ENCODE assay signal across 10 mouse cellular contexts in genomic region chr2:65896542-65896941, GRCm38 (mm10). TPM values are rescaled to one million over a fixed set of nuclear protein-coding genes. Genes with fewer than 3 reads are reported as not detected.
DNase-seq lines count a peak whose midpoint lies in the region; ATAC-seq and TF ChIP-seq lines count a peak whose summit lies in the region.
"Had no signal": no experiment of that assay in that cellular context is flagged by ENCODE, and none has a peak within 500 bp of the region (broad histone marks: within the 10 kb centered on the region; RNA-seq: fewer than 3 reads in every experiment).

No protein-coding gene starts in this region.

- 13% methylated on average over 5 of the region's 5 CpGs for WGBS in lung, embryonic 14.5 days
- WGBS in forebrain, embryonic 15.5 days = 10% methylated on average over 5 of the region's 5 CpGs

- no peaks in the 10 kb centered on the region for H3K9me3 ChIP-seq in lung, embryonic 14.5 days (ENCODE audit: low read depth, low read length)
- no peaks in the 10 kb centered on the region for H3K9me3 ChIP-seq in forebrain, embryonic 15.5 days
- H3K9me3 ChIP-seq: embryonic facial prominence, embryonic 13.5 days; limb, embryonic 15.5 days had no signal

- H3K4me1 ChIP-seq in lung, embryonic 14.5 days (ENCODE audit: insufficient read depth) = no peaks in the 10 kb centered on the region
- H3K4me1 ChIP-seq in forebrain, embryonic 15.5 days = peaks cover 13% of the 10 kb centered on the region
- H3K4me1 ChIP-seq: embryonic facial prominence, embryonic 13.5 days; limb, embryonic 15.5 days had no signal

- H3K27ac ChIP-seq in lung, embryonic 14.5 days (ENCODE audit: low read depth) = no peak overlapping the region
- H3K27ac ChIP-seq in forebrain, embryonic 15.5 days (replicated peaks) = 0 out of 2 replicates have a peak overlapping the region, but pooled peaks have one; percentile 5
- H3K27ac ChIP-seq: embryonic facial prominence, embryonic 13.5 days; limb, embryonic 15.5 days had no signal

- H3K36me3 ChIP-seq in lung, embryonic 14.5 days (ENCODE audit: insufficient read depth) = no peaks in the 10 kb centered on the region
- no peaks in the 10 kb centered on the region for H3K36me3 ChIP-seq in forebrain, embryonic 15.5 days
- H3K36me3 ChIP-seq: embryonic facial prominence, embryonic 13.5 days; limb, embryonic 15.5 days had no signal

- peak overlapping the region; percentile 37 for H3K4me2 ChIP-seq in lung, embryonic 14.5 days
- H3K4me2 ChIP-seq in forebrain, embryonic 15.5 days (replicated peaks) = peak overlapping the region; percentile 33
- H3K4me2 ChIP-seq: embryonic facial prominence, embryonic 13.5 days; limb, embryonic 15.5 days had no signal

- H3K9ac ChIP-seq in lung, embryonic 14.5 days = no peak overlapping the region
- H3K9ac ChIP-seq in forebrain, embryonic 15.5 days (replicated peaks) = no peak overlapping the region
- H3K9ac ChIP-seq: embryonic facial prominence, embryonic 13.5 days; limb, embryonic 15.5 days had no signal

- peak; percentile 5 for DNase-seq in lung, embryonic 14.5 days
- no peak for DNase-seq in lung, postnatal 4 days
- DNase-seq in kidney, adult 9 months = peak; percentile 15
- DNase-seq in retina, embryonic 14.5 days (ENCODE audit: low spot score) = peak; percentile 15
- DNase-seq in spleen, postnatal 4 days (ENCODE audit: low spot score in 2 of 2) = no peak
- DNase-seq in adrenal gland, adult 8-10 months = no peak
- DNase-seq in layer of hippocampus, postnatal 25 days (ENCODE audit: extremely low spot score in 1 of 2, low spot score in 1 of 2) = no peak

- ATAC-seq in lung, embryonic 14.5 days (ENCODE audit: insufficient read depth) = peak; percentile 28; the same call in 1 of the 2 replicates
- peak; percentile 57; the same call in 1 of the 2 replicates for ATAC-seq in forebrain, embryonic 15.5 days (replicated peaks)

- no peak overlapping the region for H3K4me3 ChIP-seq in lung, embryonic 14.5 days (ENCODE audit: low read depth, low read length)
- H3K4me3 ChIP-seq in forebrain, embryonic 15.5 days = no peak overlapping the region
- H3K4me3 ChIP-seq: embryonic facial prominence, embryonic 13.5 days; limb, embryonic 15.5 days had no signal

- no peaks in the 10 kb centered on the region for H3K27me3 ChIP-seq in lung, embryonic 14.5 days (ENCODE audit: insufficient read depth, low read length)
- H3K27me3 ChIP-seq in forebrain, embryonic 15.5 days = no peaks in the 10 kb centered on the region
- H3K27me3 ChIP-seq: embryonic facial prominence, embryonic 13.5 days; limb, embryonic 15.5 days had no signal

- no peak for TF ChIP-seq CTCF in lung, embryonic 14.5 days (IDR thresholded peaks at IDR 0.05; ENCODE audit: low read depth)

RNA-seq across cellular contexts. Expression of gene Csrnp3, which starts 51.0 kb away (rescaled TPM):
- 0.38 and 0.53 TPM in 2 replicates for polyA plus RNA-seq in lung, embryonic 14.5 days (2014; fragmentation: Nextera tagmentation; extraction: Ambion mirVana)
- 51.2 and 60.5 TPM in 2 replicates for polyA plus RNA-seq in forebrain, embryonic 15.5 days (2015; fragmentation: Nextera tagmentation; extraction: Ambion mirVana)
- 1 to 10 TPM in 2 of 4 experiments, under 1 TPM in 2; 0.41 to 1.1 (median 0.87) TPM for total RNA-seq in adrenal gland, adult 8-10 months (2022)
- 10 to 100 TPM; 72.7 to 82.4 TPM for total RNA-seq in layer of hippocampus, postnatal 25 days (2021)

Comparison
In these comparisons a context has a peak if more than half of its experiments do, and no peak if none do; other contexts are left out.
1. DNase-seq: peak in lung, embryonic 14.5 days (single experiment), kidney, adult 9 months (single experiment) and retina, embryonic 14.5 days (single experiment); none in lung, postnatal 4 days (0 of 2), spleen, postnatal 4 days (0 of 2), adrenal gland, adult 8-10 months (single experiment) and layer of hippocampus, postnatal 25 days (0 of 2).
2. RNA of gene Csrnp3, which starts 51.0 kb away (total RNA-seq): 72.7 to 82.4 TPM in layer of hippocampus, postnatal 25 days; 0.41 to 1.1 TPM in adrenal gland, adult 8-10 months; every median in the first group is over 10 times any median in the second.